Mouse (Mus musculus): ENCODE data around the gene Hint3. TPM values are rescaled to one million over a fixed set of nuclear protein-coding genes. Genes with fewer than 3 reads are reported as not detected.

Hint3 gene
- polyA plus RNA-seq (2014; fragmentation: Illumina TruSeq; extraction: RNeasy Lipid Tissue Mini Kit (QIAGEN cat#74804); ENCODE audit: low read depth, low replicate concordance), result 92.0 TPM

GRCm38 (mm10) chr10:30629513-30629912 is at the start of gene Hint3:
Gene Hint3 (minus strand): TSS chr10:30629632.

GRCm38 (mm10) chr10:30600542-30600966 is 28.9 kb downstream of the Hint3 start, which contains the start of gene Trmt11:
Gene Trmt11 (minus strand): TSS chr10:30600749.

Other genes with a start within 250 kb of the Hint3 start
- gene Trmt11, start 28.9 kb downstream of the Hint3 start, polyA plus RNA-seq (2014; fragmentation: Illumina TruSeq; extraction: RNeasy Lipid Tissue Mini Kit (QIAGEN cat#74804); ENCODE audit: low read depth, low replicate concordance), result 20.0 TPM
- gene Ncoa7, start 173.7 kb upstream of the Hint3 start, polyA plus RNA-seq (2014; fragmentation: Illumina TruSeq; extraction: RNeasy Lipid Tissue Mini Kit (QIAGEN cat#74804); ENCODE audit: low read depth, low replicate concordance), result 3.7 TPM
- 0.64 TPM for gene Hey2, start 213.2 kb upstream of the Hint3 start, polyA plus RNA-seq (2014; fragmentation: Illumina TruSeq; extraction: RNeasy Lipid Tissue Mini Kit (QIAGEN cat#74804); ENCODE audit: low read depth, low replicate concordance)

All from liver, adult 10 weeks (tissue).